Mouse (Mus musculus): ENCODE results near the gene Asic2. TPM values are rescaled to one million over a fixed set of nuclear protein-coding genes. Genes with fewer than 3 reads are reported as not detected.

Gene Asic2
- not detected for polyA plus RNA-seq (2014; fragmentation: Illumina TruSeq; extraction: RNeasy Lipid Tissue Mini Kit (QIAGEN cat#74804); ENCODE audit: low read depth, low replicate concordance)

DNA sequence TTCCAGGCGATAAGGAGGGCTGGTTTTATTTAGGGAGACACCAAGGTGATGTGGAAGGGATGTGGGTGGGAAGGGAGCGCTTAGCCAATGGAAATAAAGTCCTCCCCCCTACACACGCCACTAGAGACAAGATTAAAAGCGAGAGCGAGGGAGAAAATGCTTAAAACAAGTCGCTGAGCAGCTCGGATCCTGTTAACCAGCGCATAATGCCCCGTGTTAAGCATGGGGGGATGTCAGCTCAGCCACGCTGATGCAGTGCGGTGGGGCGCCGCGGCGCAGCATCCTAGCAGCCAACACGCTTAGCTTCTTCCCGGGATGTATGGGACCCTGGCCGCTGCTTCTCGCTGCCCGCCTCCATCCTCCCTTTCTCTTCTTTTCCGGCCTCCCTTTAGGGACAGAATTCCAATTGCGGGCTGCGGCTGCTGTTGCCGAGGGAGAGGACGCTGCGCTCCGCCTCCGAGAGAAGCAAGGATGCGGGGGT, at the start of gene Asic2:
TSS of gene Asic2 (minus strand) at position 57 of the 481 bp plus-strand sequence.

DNA sequence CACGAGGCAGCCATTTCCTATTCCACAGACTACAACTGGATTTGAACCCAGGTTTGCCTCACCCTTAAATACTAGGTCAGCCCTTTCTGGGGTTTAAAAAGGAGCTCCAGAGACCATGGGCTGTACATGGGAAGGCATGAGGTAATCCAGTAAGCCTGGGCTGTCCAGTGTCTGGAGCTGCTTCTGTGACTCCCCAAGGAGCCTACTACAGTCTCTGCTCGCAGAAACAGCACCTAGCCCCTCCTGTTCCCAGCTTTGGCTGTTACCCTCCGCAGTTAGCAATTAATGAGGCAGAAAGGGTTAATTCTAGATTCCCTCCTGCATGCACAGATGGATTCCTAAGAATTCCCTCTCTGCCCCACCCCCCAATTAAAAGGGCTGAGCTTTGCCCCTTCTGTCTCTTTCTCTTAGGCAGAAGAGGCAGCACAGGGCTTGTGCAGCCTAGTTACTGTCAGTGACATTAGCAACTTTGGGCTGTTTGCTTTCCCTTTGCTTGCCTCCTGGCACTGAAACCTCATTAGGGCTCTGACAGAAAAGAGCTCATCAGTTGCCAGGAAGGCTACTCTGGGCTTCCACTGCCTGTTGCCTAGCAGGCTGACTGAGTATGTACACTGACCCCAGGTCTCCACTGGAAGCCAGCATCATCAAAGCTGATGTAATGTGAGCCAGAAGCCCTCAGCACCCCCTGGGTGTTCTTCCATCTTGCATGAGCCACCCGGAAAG, 107.8 kb downstream of the Asic2 start, which contains the start of gene 5530401A14Rik:
TSS of gene 5530401A14Rik (plus strand) at position 424 of the 723 bp plus-strand sequence.

DNA sequence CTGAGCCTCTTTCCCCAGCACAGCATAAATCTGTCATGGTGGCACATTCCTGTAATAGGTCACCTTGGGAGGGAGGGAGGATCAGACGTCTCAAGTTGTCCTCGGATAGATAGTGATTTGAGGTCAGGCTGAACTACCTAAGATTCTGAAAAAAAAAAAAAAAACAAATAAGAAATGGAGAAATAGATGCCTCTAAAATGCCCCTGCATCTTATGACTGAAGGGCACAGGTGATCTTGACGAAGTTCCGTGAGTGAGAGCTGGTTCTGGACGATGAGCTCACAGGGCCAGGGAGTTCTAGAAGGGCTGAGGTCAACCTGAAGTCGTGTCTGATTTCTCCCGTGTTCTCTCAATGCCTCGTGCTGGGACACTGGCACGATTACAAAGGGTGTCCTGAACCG, 1110.2 kb downstream of the Asic2 start, which contains the start of gene Spaca3:
TSS of gene Spaca3 (plus strand) at position 301 of the 400 bp plus-strand sequence.

Other genes starting within 250 kb of the Asic2 start
- gene 5530401A14Rik, start 107.8 kb downstream of the Asic2 start, polyA plus RNA-seq (2014; fragmentation: Illumina TruSeq; extraction: RNeasy Lipid Tissue Mini Kit (QIAGEN cat#74804); ENCODE audit: low read depth, low replicate concordance): not detected
- gene Ccl2, start 67.1 kb upstream of the Asic2 start, polyA plus RNA-seq (2014; fragmentation: Illumina TruSeq; extraction: RNeasy Lipid Tissue Mini Kit (QIAGEN cat#74804); ENCODE audit: low read depth, low replicate concordance): 3.0 TPM
- not detected for gene Gm17268, start 70.1 kb upstream of the Asic2 start, polyA plus RNA-seq (2014; fragmentation: Illumina TruSeq; extraction: RNeasy Lipid Tissue Mini Kit (QIAGEN cat#74804); ENCODE audit: low read depth, low replicate concordance)
- gene Ccl7, start 77.3 kb upstream of the Asic2 start, polyA plus RNA-seq (2014; fragmentation: Illumina TruSeq; extraction: RNeasy Lipid Tissue Mini Kit (QIAGEN cat#74804); ENCODE audit: low read depth, low replicate concordance): not detected
- gene Ccl11, start 89.4 kb upstream of the Asic2 start, polyA plus RNA-seq (2014; fragmentation: Illumina TruSeq; extraction: RNeasy Lipid Tissue Mini Kit (QIAGEN cat#74804); ENCODE audit: low read depth, low replicate concordance): 1.2 TPM
- not detected for gene Ccl12, start 133.4 kb upstream of the Asic2 start, polyA plus RNA-seq (2014; fragmentation: Illumina TruSeq; extraction: RNeasy Lipid Tissue Mini Kit (QIAGEN cat#74804); ENCODE audit: low read depth, low replicate concordance)
- not detected for gene Ccl8, start 146.7 kb upstream of the Asic2 start, polyA plus RNA-seq (2014; fragmentation: Illumina TruSeq; extraction: RNeasy Lipid Tissue Mini Kit (QIAGEN cat#74804); ENCODE audit: low read depth, low replicate concordance)